In the genomic region with DNA sequence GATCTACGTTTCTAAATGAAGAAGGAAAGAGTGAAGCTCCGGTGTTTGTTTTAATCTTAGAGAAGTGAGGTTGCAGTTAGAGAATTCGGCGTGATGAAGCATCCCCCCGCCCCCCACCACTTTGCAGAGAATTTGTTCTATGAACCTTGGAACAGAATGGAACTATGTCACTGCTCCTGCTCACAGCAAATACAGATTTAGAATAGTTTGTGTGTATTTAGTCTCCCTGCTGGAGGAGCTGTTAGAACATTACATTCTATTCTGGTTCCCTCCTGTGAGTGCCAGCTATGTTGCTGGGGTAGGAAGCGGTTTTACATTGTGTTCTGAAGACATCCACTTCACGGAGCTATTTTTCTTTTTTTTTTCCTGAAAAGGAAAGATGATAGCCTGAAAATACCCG, we compare ENCODE assay signal across 29 mouse cellular contexts. TPM values are rescaled to one million over a fixed set of nuclear protein-coding genes. Genes with fewer than 3 reads are reported as not detected.
A peak's percentile ranks its signal among the peaks of the same experiment; 100 is the strongest.
DNase-seq lines count a peak whose midpoint lies in the region; ATAC-seq and TF ChIP-seq lines count a peak whose summit lies in the region.
"Had no signal": no experiment of that assay in that cellular context is flagged by ENCODE, and none has a peak within 500 bp of the region (broad histone marks: within the 10 kb centered on the region; RNA-seq: fewer than 3 reads in every experiment).

No protein-coding gene starts in this region.

- intact Hi-C loops in left cerebral cortex, postnatal 4 days (cut with DNase I), result no loop called here
- intact Hi-C loops in left cerebral cortex, postnatal 14 days (cut with DNase I), result no loop called here

- ATAC-seq in frontal cortex, adult (ENCODE audit: low TSS enrichment), result peak; percentile 98
- ATAC-seq: activated CD4-positive, CD25-positive, alpha-beta regulatory T cell, adult 4 months; liver, embryonic 12.5 days had no signal

- TF ChIP-seq CTCF in layer of hippocampus, adult 2 months (conservative IDR thresholded peaks at IDR 0.05), result no peak; the same call in 1 of the 2 replicates

- peak overlapping the region; percentile 89 for H3K27ac ChIP-seq in layer of hippocampus, adult 2 months
- H3K27ac ChIP-seq: embryonic facial prominence, embryonic 13.5 days; forebrain, embryonic 12.5 days; heart, adult 2 months; heart, embryonic 13.5 days; hindbrain, embryonic 12.5 days; kidney, embryonic 15.5 days; limb, embryonic 13.5 days; liver, embryonic 12.5 days; midbrain, embryonic 12.5 days; stomach, postnatal 0 days had no signal

- no peak for DNase-seq in frontal cortex, postnatal 14 days (ENCODE audit: low spot score in 2 of 2)
- DNase-seq in left cerebral cortex, adult 11 months (ENCODE audit: low spot score), result peak; percentile 12
- DNase-seq in left cerebral cortex, postnatal 4 days, result no peak
- DNase-seq in layer of hippocampus, adult 2 months (ENCODE audit: low spot score in 2 of 2), result peak; percentile 22 to 45
- peak; percentile 25 to 66 for DNase-seq in left cerebral cortex, postnatal 14 days (ENCODE audit: low spot score in 2 of 2)
- DNase-seq in cerebellum, postnatal 36 days, result no peak
- DNase-seq in testis, postnatal 10 days (ENCODE audit: low spot score), result no peak
- DNase-seq: adrenal gland, postnatal 25 days; cerebellum, postnatal 14 days; embryo, embryonic 11 days; gastrocnemius, postnatal 25 days; heart, adult 2 months; heart, postnatal 14 days; kidney, adult 11 months; kidney, postnatal 36 days; lung, adult 18-20 months; lung, postnatal 10 days had no signal

- H3K4me3 ChIP-seq in layer of hippocampus, adult 2 months, result no peak overlapping the region
- H3K4me3 ChIP-seq: embryonic facial prominence, embryonic 13.5 days; erythroblast, embryonic 14.5 days; forebrain, embryonic 12.5 days; heart, adult 2 months; heart, embryonic 13.5 days; hindbrain, embryonic 12.5 days; kidney, embryonic 15.5 days; limb, embryonic 13.5 days; liver, embryonic 12.5 days; midbrain, embryonic 12.5 days had no signal

RNA-seq across cellular contexts. Expression of gene Pip5k1b, which starts 28.3 kb away (rescaled TPM):
- 1 to 10 TPM; 3.6 to 5.6 TPM for total RNA-seq in left cerebral cortex, postnatal 4 days (2021)
- 10 to 100 TPM; 68.4 to 72.1 TPM for total RNA-seq in layer of hippocampus, adult 2 months (2021)
- 10 to 100 TPM; 17.7 to 19.3 TPM for total RNA-seq in left cerebral cortex, postnatal 14 days (2021)

Comparison
In these comparisons a context has a peak if more than half of its experiments do, and no peak if none do; other contexts are left out.
1. DNase-seq: peak in left cerebral cortex, adult 11 months (single experiment), layer of hippocampus, adult 2 months (2 of 2) and left cerebral cortex, postnatal 14 days (2 of 2); none in frontal cortex, postnatal 14 days (0 of 2), left cerebral cortex, postnatal 4 days (single experiment), cerebellum, postnatal 36 days (0 of 2) and testis, postnatal 10 days (single experiment).